Mouse (Mus musculus) gastrocnemius, postnatal 25 days (tissue): ENCODE results near the gene Rab3gap2. TPM values are rescaled to one million over a fixed set of nuclear protein-coding genes. Genes with fewer than 3 reads are reported as not detected.
"Not testable (repeated sequence)": the region's sequence is repeated elsewhere in the genome, so short reads cannot be mapped to it uniquely, and the experiment has no call there.

ENCODE experiments used
- DNase-seq: peaks from one replicate; pipeline ENCODE4 v3.0.0; 2022
- total RNA-seq, 2 experiments: library from RNA; stranded (reverse); gene quantifications; 1 replicate in 1 of 2; 2 replicates in 1 of 2; pipeline ENCODE4 v1.2.3; 2021

Gene Rab3gap2
- total RNA-seq, 2 experiments from 2014 or later = 15.8 to 16.3 TPM

DNA sequence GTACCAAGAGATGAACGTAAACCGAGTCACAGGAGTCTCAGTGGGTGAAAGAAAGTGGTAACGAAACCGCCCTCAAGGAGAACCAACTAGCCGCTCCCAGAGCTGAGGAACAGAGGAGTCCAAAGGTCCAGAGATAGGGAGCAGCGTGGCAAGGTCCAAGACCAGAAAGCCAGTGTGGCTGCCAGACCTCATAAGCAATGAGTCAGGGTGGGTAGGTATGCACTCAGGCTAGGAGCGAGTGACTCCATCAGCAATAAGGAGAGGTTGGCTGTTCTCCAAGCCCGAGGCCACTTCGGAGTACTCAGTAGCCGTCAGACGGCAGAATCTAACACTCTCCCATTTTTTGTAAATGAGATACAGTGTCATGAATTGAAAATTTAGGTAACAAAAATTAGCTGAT is 78.9 kb downstream of the Rab3gap2 start:
- DNase-seq = no peak

DNA sequence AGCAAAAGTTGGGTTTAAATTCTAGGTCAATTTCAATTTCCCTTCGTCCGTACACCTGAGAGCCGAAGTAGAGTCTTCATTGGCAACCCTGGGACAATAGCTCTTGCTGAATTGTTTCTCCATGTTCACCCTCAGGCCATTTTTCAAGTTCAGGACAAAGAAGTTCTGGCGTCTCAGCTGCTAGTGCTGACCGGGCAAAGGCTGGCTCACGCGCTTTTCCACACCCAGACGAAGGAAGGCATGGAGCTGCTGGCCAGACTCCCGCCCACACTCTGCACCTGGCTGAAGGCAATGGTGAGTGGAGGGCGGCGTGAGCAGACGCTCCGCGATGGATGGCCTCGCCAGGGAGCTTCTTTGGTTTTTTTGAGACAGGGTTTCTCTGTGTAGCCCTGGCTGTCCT is 79.3 kb downstream of the Rab3gap2 start:
- no peak for DNase-seq

- peak; percentile 23 for DNase-seq
Measured at GRCm38 (mm10) chr1:185284740-185285139, 80.8 kb downstream of the Rab3gap2 start.

- DNase-seq = no peak
Measured at GRCm38 (mm10) chr1:185285171-185285570, 81.3 kb downstream of the Rab3gap2 start.

DNA sequence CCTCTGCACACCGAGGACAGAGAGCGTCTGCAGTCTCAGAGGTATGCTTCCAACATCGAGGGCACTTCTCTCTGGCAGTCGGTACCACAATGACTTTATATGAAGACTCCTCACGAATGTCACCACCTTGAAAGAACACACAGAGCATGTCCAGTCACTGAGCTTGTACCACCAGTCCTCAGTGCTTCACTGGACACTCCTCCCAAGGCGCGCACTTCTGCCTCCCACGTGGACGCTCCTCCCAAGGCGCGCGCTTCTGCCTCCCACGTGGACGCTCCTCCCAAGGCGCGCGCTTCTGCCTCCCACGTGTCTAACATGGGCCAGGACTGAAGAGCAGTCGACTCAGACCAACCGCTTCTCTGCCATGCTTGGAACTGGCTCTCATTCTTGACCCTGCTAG is 83.1 kb downstream of the Rab3gap2 start:
- DNase-seq = no peak

DNA sequence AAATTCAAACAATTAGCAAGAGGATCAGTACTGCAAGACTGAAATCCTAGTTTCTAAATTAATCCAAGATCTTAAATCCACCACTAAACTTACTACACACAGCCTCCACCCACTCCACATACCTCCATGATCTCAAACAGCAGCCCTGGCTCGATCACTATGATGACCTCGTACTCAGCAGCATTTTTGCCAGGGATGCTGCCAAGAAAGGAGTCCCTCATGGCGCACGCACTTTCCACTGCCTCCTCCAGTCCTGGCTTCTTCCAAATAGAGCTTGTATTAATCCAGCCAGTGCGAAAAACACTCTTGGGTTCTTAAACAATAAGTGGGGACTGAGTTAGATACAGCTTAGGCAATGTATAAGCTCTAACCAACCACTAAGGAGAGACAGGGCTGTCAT is 85.3 kb downstream of the Rab3gap2 start:
- peak; percentile 63 for DNase-seq

GRCm38 (mm10) chr1:185291336-185291735 is 87.4 kb downstream of the Rab3gap2 start:
- DNase-seq = no peak

DNA sequence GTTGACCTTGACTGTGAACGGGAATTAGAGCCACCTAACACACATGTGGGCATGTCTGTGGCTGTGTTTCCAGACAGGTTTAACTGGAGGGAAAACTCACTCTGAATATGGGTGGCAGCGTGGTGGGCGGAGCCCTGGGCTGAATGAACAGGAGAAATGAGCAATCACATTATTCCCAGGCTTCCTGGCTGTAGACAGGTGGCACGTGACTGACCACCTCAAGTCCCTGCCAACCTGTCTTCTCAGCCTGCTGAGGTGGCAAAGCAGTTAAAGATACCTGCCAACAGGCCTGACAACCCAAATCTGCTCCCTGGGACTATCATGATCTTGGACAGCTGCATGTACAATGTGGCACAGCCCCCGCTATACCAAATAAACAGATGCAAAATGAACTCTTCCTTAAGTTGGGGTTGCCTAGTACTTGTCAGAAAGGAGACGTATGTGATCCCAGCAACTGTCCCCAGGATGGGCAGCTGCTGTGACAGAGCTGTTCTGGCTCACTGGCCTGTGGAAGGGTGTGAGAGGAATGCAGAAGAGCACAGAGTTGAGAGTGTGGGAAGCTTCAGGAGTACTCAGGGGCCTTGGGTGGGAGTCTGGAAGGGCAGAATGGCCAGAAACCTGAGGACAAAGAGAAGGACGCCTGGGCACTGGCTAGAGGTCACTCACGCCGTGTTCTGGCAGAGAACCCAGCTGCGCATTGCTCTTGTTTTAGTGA is 88.9 kb downstream of the Rab3gap2 start:
- DNase-seq = no peak

DNA sequence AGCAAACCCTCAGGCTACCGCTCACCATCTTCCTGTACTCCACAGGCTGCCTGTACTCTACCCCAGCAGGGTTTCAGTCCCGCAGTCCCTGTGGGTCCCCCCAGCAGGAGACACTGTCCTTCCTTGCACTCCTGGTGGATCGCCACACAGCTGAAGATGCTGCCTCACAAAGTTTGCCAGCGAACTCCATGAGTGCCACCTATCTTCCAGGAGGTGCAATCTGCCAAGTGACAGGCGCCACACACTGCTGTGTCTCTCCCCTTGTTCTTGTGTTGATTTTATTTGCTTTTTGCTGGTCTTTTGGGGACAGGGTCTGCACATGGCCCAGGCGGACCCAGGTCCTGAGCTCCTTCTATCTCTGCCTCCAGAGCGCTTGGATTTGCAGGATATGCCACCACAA is 92.9 kb downstream of the Rab3gap2 start:
- DNase-seq = no peak

DNA sequence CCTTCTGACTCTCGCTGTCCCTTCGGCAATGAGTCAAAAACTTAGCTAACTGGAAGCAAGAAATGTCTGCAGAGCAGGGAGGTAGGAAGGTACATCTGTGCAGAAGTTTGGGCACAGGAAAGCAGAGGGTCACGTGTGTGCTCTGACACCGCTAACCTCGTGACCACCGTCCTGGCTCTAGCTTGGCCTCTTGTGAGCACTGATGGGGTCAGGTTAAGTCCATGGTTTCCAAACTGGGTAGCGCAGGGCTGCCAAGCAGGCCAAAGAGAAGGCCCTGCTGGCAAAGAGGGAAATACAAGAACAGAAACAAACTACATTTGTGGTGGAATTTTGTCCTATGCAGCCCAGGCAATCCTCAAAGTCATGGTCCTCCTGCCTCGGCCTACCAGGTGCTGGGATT is 94.6 kb downstream of the Rab3gap2 start:
- peak; percentile 29 for DNase-seq

DNA sequence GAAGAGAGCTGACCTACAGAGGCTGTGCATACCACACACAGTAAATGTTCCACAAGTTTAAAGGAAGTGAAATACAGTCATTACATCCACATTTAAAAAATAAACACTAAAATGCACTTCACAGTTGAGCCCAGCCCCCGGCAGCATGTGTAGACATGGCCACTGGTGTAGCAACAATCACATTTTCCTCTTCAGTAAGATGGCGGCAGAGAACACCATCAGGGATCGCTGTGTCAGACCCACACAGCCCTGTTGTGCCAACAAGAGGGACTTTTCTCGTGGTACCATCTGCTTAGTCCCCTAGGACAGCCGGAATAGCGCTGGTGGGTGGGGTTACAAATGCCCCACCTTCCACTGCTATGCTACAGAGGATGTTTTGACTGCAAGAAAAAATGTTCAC is 98.9 kb downstream of the Rab3gap2 start:
- DNase-seq = no peak

DNA sequence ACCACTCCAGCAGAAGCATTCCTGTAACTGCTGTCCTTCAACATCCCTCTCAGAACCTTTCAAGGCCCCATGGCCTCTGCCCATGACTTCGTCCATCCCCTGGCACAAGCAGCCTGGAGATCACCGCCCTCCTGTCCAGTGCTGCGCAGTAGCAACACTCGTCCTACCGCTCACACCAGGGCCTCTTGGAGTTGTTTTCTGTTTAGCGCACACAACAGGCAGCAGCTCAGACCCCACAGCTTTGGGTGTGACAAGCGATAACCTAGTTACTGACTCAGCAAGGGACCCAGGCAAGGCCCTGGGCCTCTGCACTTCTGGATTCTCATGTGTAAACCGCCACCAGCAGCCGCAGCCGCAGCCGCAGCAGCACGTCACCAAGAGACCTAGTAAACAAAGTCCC is 102.9 kb downstream of the Rab3gap2 start:
- no peak for DNase-seq

DNA sequence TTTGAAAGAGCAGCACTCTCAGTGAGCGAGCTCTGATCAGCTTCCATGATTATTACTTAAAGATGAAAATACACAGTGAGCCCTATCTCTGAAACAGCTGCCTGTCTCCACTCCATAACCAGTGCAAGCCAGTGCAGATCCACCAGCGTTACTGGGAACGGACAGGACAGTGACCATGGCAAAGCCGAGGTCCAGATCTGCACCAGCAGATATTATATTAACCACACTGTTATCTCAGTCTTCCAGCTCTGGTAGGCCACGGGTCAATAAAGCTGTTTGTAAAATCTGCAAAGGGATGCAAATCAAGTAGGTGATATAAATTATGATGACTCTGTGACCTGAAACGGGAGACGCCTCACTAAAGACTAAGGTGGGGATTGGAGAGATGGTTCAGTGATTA is 103.7 kb downstream of the Rab3gap2 start:
- DNase-seq = no peak

DNA sequence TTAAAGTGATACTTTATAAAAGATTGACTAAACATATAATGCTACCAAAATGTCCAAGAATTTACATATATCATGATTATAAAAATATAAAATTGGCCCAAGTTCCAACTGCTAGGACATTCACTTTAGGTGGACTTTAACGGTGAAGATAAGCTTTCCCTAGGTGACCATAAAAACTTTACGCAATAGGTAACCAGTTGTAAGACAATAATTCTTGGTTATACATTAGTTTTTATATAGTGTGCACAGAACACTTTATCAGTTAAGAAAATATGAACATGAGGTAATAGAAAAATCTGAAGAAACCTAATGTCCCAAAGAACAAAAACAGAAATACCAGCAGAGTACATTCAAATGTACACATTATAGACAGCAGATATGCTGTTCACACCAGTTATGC is 104.4 kb downstream of the Rab3gap2 start:
- no peak for DNase-seq

- DNase-seq = peak; percentile 25
Measured at GRCm38 (mm10) chr1:185308908-185309307, 105.0 kb downstream of the Rab3gap2 start.

- no peak for DNase-seq
Measured at GRCm38 (mm10) chr1:185311949-185312348, 108.0 kb downstream of the Rab3gap2 start.

GRCm38 (mm10) chr1:185314546-185314945 is 110.6 kb downstream of the Rab3gap2 start:
- DNase-seq = no peak

GRCm38 (mm10) chr1:185315846-185316568 is 112.1 kb downstream of the Rab3gap2 start:
- DNase-seq = no peak

GRCm38 (mm10) chr1:185327754-185328345 is 123.9 kb downstream of the Rab3gap2 start:
- DNase-seq = not testable (repeated sequence)

- peak; percentile 86 for DNase-seq
Measured at GRCm38 (mm10) chr1:185328721-185329610, 125.0 kb downstream of the Rab3gap2 start, which contains the start of gene Iars2. Gene Iars2, minus strand, starts transcription at chr1:185329396.

GRCm38 (mm10) chr1:185329851-185330250 is 125.9 kb downstream of the Rab3gap2 start:
- no peak for DNase-seq

DNA sequence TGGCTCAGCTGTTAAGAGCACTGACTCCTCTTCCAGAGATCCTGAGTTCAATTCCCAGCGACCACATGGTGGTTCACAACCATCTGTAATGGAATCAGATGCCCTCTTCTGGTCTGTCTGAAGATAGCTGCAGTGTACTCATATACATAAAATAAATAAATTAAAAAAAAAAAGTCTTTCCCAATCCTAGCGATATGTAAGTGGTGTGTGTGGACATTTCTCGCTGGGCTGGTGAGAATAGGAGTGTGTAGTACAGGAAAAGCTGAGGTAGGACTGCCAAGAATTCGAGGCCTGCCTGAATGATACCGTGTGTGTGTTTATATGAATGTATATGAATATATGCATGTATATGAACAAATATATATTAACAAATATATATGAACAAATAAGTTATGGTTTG is 127.4 kb downstream of the Rab3gap2 start:
- no peak for DNase-seq
